Mouse (Mus musculus): ENCODE results near the gene Aasdh. TPM values are rescaled to one million over a fixed set of nuclear protein-coding genes. Genes with fewer than 3 reads are reported as not detected.

The Aasdh gene
- polyA plus RNA-seq (2014; fragmentation: Nextera tagmentation; extraction: Ambion mirVana): 18.8 and 22.1 TPM in 2 replicates

GRCm38 (mm10) chr5:76905405-76906154 lies at the start of gene Aasdh:
Gene Aasdh (minus strand): TSS chr5:76905514.
- H3K36me3 ChIP-seq (ENCODE audit: control insufficient read depth, insufficient read depth, low read length): no peaks in the 10 kb centered on the region
- peak within 1 kb of the TSS; percentile 91 for H3K27ac ChIP-seq (ENCODE audit: low read depth, low read length)
- H3K9me3 ChIP-seq (ENCODE audit: control insufficient read depth, low read length): no peaks in the 10 kb centered on the region
- peak within 1 kb of the TSS; percentile 70 for H3K4me3 ChIP-seq (ENCODE audit: low read depth, low read length)
- under 1% methylated on average over 47 of the region's 47 CpGs for WGBS
- no peaks in the 10 kb centered on the region for H3K27me3 ChIP-seq (ENCODE audit: control insufficient read depth, insufficient read depth, low read length)
- peak within 1 kb of the TSS; percentile 80 for H3K9ac ChIP-seq (replicated peaks; ENCODE audit: low read depth, low read length)
- ATAC-seq (ENCODE audit: low read depth): peak; percentile 98
- peaks cover 4% of the 10 kb centered on the region; the same call in 1 of the 2 replicates for H3K4me1 ChIP-seq (ENCODE audit: control insufficient read depth, insufficient read depth, low read length)
- peak within 1 kb of the TSS; percentile 85 for H3K4me2 ChIP-seq (ENCODE audit: low read depth, low read length)

GRCm38 (mm10) chr5:76954271-76954900 lies 49.1 kb upstream of the Aasdh start:
- WGBS: 87% methylated on average over 6 of the region's 6 CpGs
- no peak for ATAC-seq (ENCODE audit: low read depth)
- H3K4me3 ChIP-seq (ENCODE audit: low read depth, low read length): no peak overlapping the region
- no peak overlapping the region for H3K4me2 ChIP-seq (ENCODE audit: low read depth, low read length)
- no peaks in the 10 kb centered on the region; the same call in 1 of the 2 replicates for H3K27me3 ChIP-seq (ENCODE audit: control insufficient read depth, insufficient read depth, low read length)
- peaks cover 20% of the 10 kb centered on the region for H3K4me1 ChIP-seq (ENCODE audit: control insufficient read depth, insufficient read depth, low read length)
- peaks cover 21% of the 10 kb centered on the region for H3K36me3 ChIP-seq (ENCODE audit: control insufficient read depth, insufficient read depth, low read length)
- H3K27ac ChIP-seq (ENCODE audit: low read depth, low read length): no peak overlapping the region
- H3K9me3 ChIP-seq (ENCODE audit: control insufficient read depth, low read length): no peaks in the 10 kb centered on the region
- H3K9ac ChIP-seq (replicated peaks; ENCODE audit: low read depth, low read length): no peak overlapping the region

- peaks cover 19% of the 10 kb centered on the region; the same call in 1 of the 2 replicates for H3K36me3 ChIP-seq (ENCODE audit: control insufficient read depth, insufficient read depth, low read length)
- H3K4me3 ChIP-seq (ENCODE audit: low read depth, low read length): no peak overlapping the region
- H3K4me2 ChIP-seq (ENCODE audit: low read depth, low read length): no peak overlapping the region
- no peaks in the 10 kb centered on the region; the same call in 1 of the 2 replicates for H3K27me3 ChIP-seq (ENCODE audit: control insufficient read depth, insufficient read depth, low read length)
- no peak overlapping the region for H3K27ac ChIP-seq (ENCODE audit: low read depth, low read length)
- H3K9me3 ChIP-seq (ENCODE audit: control insufficient read depth, low read length): no peaks in the 10 kb centered on the region
- ATAC-seq (ENCODE audit: low read depth): no peak
- 78% methylated on average over 3 of the region's 3 CpGs for WGBS
- no peak overlapping the region for H3K9ac ChIP-seq (replicated peaks; ENCODE audit: low read depth, low read length)
- H3K4me1 ChIP-seq (ENCODE audit: control insufficient read depth, insufficient read depth, low read length): peaks cover 21% of the 10 kb centered on the region
Measured at GRCm38 (mm10) chr5:76953794-76954193, 48.5 kb upstream of the Aasdh start.

DNA sequence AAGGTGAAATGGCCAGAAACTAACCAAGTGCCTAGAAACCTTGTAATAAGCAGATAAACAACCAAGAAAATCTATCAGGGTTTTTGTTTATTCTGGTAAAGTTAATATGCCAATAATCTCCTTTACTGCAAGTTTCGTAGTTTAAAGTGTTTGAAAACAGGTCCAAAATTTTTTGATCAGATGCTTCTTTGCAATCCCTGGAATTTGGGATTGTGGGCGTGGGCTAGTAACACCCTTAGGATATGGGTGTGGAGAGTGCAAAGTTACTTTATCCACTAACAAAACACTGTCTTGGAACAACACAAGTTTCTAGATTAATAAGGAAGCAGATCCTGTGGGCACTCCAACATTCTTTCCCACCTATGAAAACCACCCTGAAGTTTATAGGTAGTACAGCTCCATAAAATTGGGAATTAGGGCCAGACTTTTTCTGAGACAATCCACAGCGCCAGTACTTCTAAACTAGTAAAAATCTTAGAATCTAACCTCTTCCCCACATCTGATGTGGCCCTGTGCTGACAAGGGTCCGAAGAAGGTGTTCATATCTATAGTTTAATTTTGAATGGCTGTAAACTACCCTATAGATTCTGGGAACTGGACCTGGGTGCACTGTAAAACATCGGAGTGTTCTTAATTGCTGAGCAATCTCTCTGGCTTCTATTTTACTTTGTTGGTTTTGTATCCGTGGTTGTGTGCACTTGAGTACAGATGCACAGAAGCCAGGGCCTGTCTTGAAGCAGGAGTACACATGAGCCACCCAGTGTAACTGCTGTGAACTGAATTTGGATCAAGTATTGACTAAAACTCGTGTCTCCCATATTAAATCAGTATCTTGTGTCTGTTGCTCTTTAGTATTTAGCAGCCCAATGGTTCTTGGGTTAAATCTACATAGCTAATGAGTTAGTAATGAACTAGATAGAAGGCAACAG lies 47.1 kb upstream of the Aasdh start:
- Histone ChIP-seq H3K4me2 (ENCODE audit: low read depth, low read length) (peak overlapping the region; percentile 74), H3K27me3 (ENCODE audit: control insufficient read depth, insufficient read depth, low read length) (no peaks in the 10 kb centered on the region; the same call in 1 of the 2 replicates), H3K4me3 (ENCODE audit: low read depth, low read length) (peak overlapping the region; percentile 63), H3K27ac (ENCODE audit: low read depth, low read length) (no peak overlapping the region), H3K9ac (replicated peaks; ENCODE audit: low read depth, low read length) (peak overlapping the region; percentile 74), H3K36me3 (ENCODE audit: control insufficient read depth, insufficient read depth, low read length) (peaks cover 6% of the 10 kb centered on the region), H3K9me3 (ENCODE audit: control insufficient read depth, low read length) (no peaks in the 10 kb centered on the region), H3K4me1 (ENCODE audit: control insufficient read depth, insufficient read depth, low read length) (peaks cover 21% of the 10 kb centered on the region)
- ATAC-seq (ENCODE audit: low read depth): no peak
- WGBS: 10% methylated on average over 7 of the region's 7 CpGs

- H3K9me3 ChIP-seq (ENCODE audit: control insufficient read depth, low read length): no peaks in the 10 kb centered on the region
- H3K4me3 ChIP-seq (ENCODE audit: low read depth, low read length): peak within 1 kb of the TSS; percentile 63
- peak within 1 kb of the TSS; percentile 74 for H3K4me2 ChIP-seq (ENCODE audit: low read depth, low read length)
- under 1% methylated on average over 81 of the region's 81 CpGs for WGBS
- H3K9ac ChIP-seq (replicated peaks; ENCODE audit: low read depth, low read length): peak within 1 kb of the TSS; percentile 74
- H3K36me3 ChIP-seq (ENCODE audit: control insufficient read depth, insufficient read depth, low read length): no peaks in the 10 kb centered on the region; the same call in 1 of the 2 replicates
- ATAC-seq (ENCODE audit: low read depth): peak; percentile 97
- peaks cover 21% of the 10 kb centered on the region for H3K4me1 ChIP-seq (ENCODE audit: control insufficient read depth, insufficient read depth, low read length)
- peak within 1 kb of the TSS; percentile 52 for H3K27ac ChIP-seq (ENCODE audit: low read depth, low read length)
- H3K27me3 ChIP-seq (ENCODE audit: control insufficient read depth, insufficient read depth, low read length): no peaks in the 10 kb centered on the region; the same call in 1 of the 2 replicates
Measured at GRCm38 (mm10) chr5:76951106-76952027, 46.1 kb upstream of the Aasdh start, which contains the start of the genes Paics and Ppat. Gene Paics (plus strand): TSS chr5:76951307. Gene Ppat (minus strand): TSS chr5:76951578.

DNA sequence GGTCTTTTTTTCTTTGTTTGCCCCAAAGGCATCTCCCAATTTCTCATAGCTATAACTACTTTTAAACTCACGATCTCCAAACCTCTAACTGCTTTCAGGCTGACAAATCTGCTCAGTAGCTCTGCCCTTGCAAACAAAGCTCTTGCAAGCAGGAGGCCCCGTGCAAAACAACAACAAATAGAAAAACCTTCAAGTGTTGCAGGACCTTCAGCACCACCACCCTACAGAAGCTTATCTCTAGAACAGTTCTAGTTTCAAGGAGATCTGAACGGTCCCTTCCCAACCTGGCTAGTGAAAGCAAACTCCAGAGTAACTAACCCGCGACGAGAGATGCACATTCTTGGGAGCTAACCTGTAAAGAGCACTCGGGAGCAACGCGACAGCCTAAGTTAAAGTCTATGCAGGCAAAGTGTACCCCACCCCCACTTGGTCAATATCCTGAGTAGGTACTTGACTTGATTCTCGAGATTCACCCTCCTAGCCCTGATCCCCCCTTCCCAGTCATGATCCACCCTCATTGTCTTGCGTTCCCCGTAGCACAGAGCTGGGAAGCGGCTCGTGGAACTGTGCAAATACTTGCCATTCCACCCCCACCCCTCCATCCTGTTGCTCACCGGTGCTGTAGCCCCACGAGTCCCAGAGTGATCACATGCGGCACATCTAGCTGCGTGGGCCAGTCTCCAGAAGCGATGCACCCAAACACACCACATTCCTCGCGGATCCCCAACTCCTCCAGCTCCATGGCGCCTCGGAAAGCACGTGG lies 45.2 kb upstream of the Aasdh start:
- peak overlapping the region; percentile 39 for H3K9ac ChIP-seq (replicated peaks; ENCODE audit: low read depth, low read length)
- no peak for ATAC-seq (ENCODE audit: low read depth)

GRCm38 (mm10) chr5:76947758-76948157 lies 42.4 kb upstream of the Aasdh start:
- H3K9me3 ChIP-seq (ENCODE audit: control insufficient read depth, low read length): no peaks in the 10 kb centered on the region
- no peak overlapping the region for H3K4me2 ChIP-seq (ENCODE audit: low read depth, low read length)
- H3K27ac ChIP-seq (ENCODE audit: low read depth, low read length): no peak overlapping the region
- H3K27me3 ChIP-seq (ENCODE audit: control insufficient read depth, insufficient read depth, low read length): no peaks in the 10 kb centered on the region; the same call in 1 of the 2 replicates
- ATAC-seq (ENCODE audit: low read depth): no peak
- H3K4me3 ChIP-seq (ENCODE audit: low read depth, low read length): no peak overlapping the region
- 92% methylated on average over 4 of the region's 4 CpGs for WGBS
- peaks cover 21% of the 10 kb centered on the region for H3K4me1 ChIP-seq (ENCODE audit: control insufficient read depth, insufficient read depth, low read length)
- no peaks in the 10 kb centered on the region; the same call in 1 of the 2 replicates for H3K36me3 ChIP-seq (ENCODE audit: control insufficient read depth, insufficient read depth, low read length)
- H3K9ac ChIP-seq (replicated peaks; ENCODE audit: low read depth, low read length): no peak overlapping the region

More for the DNA sequence above, 45.2 kb upstream of the Aasdh start:
- Histone ChIP-seq H3K4me3 (ENCODE audit: low read depth, low read length) (peak overlapping the region; percentile 63), H3K27ac (ENCODE audit: low read depth, low read length) (peak overlapping the region; percentile 52), H3K4me1 (ENCODE audit: control insufficient read depth, insufficient read depth, low read length) (peaks cover 21% of the 10 kb centered on the region), H3K27me3 (ENCODE audit: control insufficient read depth, insufficient read depth, low read length) (no peaks in the 10 kb centered on the region; the same call in 1 of the 2 replicates), H3K9me3 (ENCODE audit: control insufficient read depth, low read length) (no peaks in the 10 kb centered on the region), H3K4me2 (ENCODE audit: low read depth, low read length) (peak overlapping the region; percentile 74), H3K36me3 (ENCODE audit: control insufficient read depth, insufficient read depth, low read length) (no peaks in the 10 kb centered on the region; the same call in 1 of the 2 replicates)
- WGBS: 1% methylated on average over 24 of the region's 24 CpGs

Data from neural tube, embryonic 14.5 days (tissue).